Mouse (Mus musculus) CH12.LX (cell line): Measurements from ENCODE around the gene Chst5. TPM values are rescaled to one million over a fixed set of nuclear protein-coding genes. Genes with fewer than 3 reads are reported as not detected.

Experiments used
- DNase-seq: peaks from one replicate; pipeline ENCODE4 v3.0.0-alpha.2; 2013; ENCODE audit errors: extremely low read depth
- H3K27ac ChIP-seq: 2 replicates; pipeline ENCODE4 v1.5.1; 2012; ENCODE audit warnings: low read depth, mild to moderate bottlenecking, control low read depth, moderate library complexity; ENCODE audit not compliant: insufficient read depth
- H3K27me3 ChIP-seq: replicated peaks from 2 replicates; pipeline ENCODE3; 2012; ENCODE audit warnings: inconsistent platforms
- H3K36me3 ChIP-seq, 2 experiments: replicated peaks in 1 of 2; 2 replicates each; pipeline versions ENCODE3 to v1.6.1; 2012; ENCODE audit warnings: inconsistent platforms in 1 of 2, low read length in 1 of 2, mild to moderate bottlenecking in 1 of 2, mixed read lengths in 1 of 2, moderate library complexity in 1 of 2; ENCODE audit not compliant: control insufficient read depth in 1 of 2, insufficient read depth in 1 of 2
- H3K4me1 ChIP-seq, 2 experiments: 2 replicates each; pipeline ENCODE4 v1.6.1; 2012; ENCODE audit warnings: inconsistent platforms in 1 of 2, moderate library complexity in 1 of 2; ENCODE audit not compliant: insufficient read depth in 2 of 2, control insufficient read depth in 1 of 2
- H3K4me2 ChIP-seq: 2 replicates; pipeline ENCODE4 v1.6.1; 2012; ENCODE audit warnings: low read depth, mild to moderate bottlenecking, control low read depth; ENCODE audit not compliant: poor library complexity, insufficient read depth, severe bottlenecking
- H3K4me3 ChIP-seq, 3 experiments: fragments of 150-350 bp in 1 of 3; sonication (generic) in 1 of 3; replicated peaks in 1 of 3; 2 replicates each; pipeline versions ENCODE3 to v1.5.1; 2011 to 2012; ENCODE audit warnings: low read depth in 2 of 3, low read length in 2 of 3, mild to moderate bottlenecking in 2 of 3, moderate library complexity in 2 of 3, control low read depth in 1 of 3, improper control_type of control experiment in 1 of 3, inconsistent platforms in 1 of 3, mixed read lengths in 1 of 3; ENCODE audit not compliant: poor library complexity in 1 of 3
- H3K79me2 ChIP-seq: replicated peaks from 2 replicates; pipeline ENCODE4 v1.6.1; 2012; ENCODE audit warnings: mild to moderate bottlenecking, moderate library complexity; ENCODE audit not compliant: control insufficient read depth, poor library complexity, insufficient read depth, severe bottlenecking; ENCODE audit errors: extremely low read depth
- H3K9ac ChIP-seq: 2 replicates; pipeline ENCODE4 v1.6.1; 2012; ENCODE audit warnings: low read depth, mild to moderate bottlenecking, control low read depth, moderate library complexity; ENCODE audit not compliant: insufficient read depth
- H3K9me3 ChIP-seq: replicated peaks from 2 replicates; pipeline ENCODE3; 2012; ENCODE audit warnings: low read length, inconsistent platforms, mixed read lengths
- CHD2 ChIP-seq: IDR thresholded peaks from 2 replicates; pipeline ENCODE4 v1.6.1; 2011; ENCODE audit warnings: low read length, improper control_type of control experiment
- CTCF ChIP-seq, 2 experiments: IDR thresholded peaks in 1 of 2; conservative IDR thresholded peaks in 1 of 2; 2 replicates each; pipeline ENCODE4 v1.5.1; 2011 to 2012; ENCODE audit warnings: low read depth in 2 of 2, low read length in 2 of 2, improper control_type of control experiment in 1 of 2, inconsistent platforms in 1 of 2, mild to moderate bottlenecking in 1 of 2, moderate library complexity in 1 of 2
- E2F4 ChIP-seq: IDR thresholded peaks from 2 replicates; pipeline ENCODE4 v1.6.1; 2011; ENCODE audit warnings: low read depth, low read length, improper control_type of control experiment; ENCODE audit not compliant: insufficient replicate concordance
- GABPA ChIP-seq: IDR thresholded peaks from 2 replicates; pipeline ENCODE4 v1.6.1; 2012; ENCODE audit warnings: low read depth, low read length, improper control_type of control experiment, inconsistent platforms; ENCODE audit not compliant: insufficient replicate concordance
- IRF4 ChIP-seq: IDR thresholded peaks from 2 replicates; pipeline ENCODE4 v1.6.1; 2014; ENCODE audit warnings: low read depth, mild to moderate bottlenecking, inconsistent platforms, low read length, improper control_type of control experiment
- JUN ChIP-seq: IDR thresholded peaks from 2 replicates; pipeline ENCODE4 v1.6.1; 2011; ENCODE audit warnings: low read depth, mild to moderate bottlenecking, low read length, improper control_type of control experiment, moderate library complexity; ENCODE audit not compliant: insufficient read depth
- JUND ChIP-seq: conservative IDR thresholded peaks from 2 replicates; pipeline ENCODE4 v1.6.1; 2011; ENCODE audit warnings: low read depth, low read length, improper control_type of control experiment
- KAT2A ChIP-seq: IDR thresholded peaks from 2 replicates; pipeline ENCODE4 v1.6.1; 2012; ENCODE audit warnings: low read length, improper control_type of control experiment, inconsistent platforms; ENCODE audit not compliant: insufficient replicate concordance
- MAX ChIP-seq: IDR thresholded peaks from 2 replicates; pipeline ENCODE4 v1.6.1; 2011; ENCODE audit warnings: low read length, improper control_type of control experiment
- MAZ ChIP-seq: IDR thresholded peaks from 2 replicates; pipeline ENCODE4 v1.6.1; 2012; ENCODE audit warnings: low read depth, mild to moderate bottlenecking, inconsistent platforms, low read length, improper control_type of control experiment, moderate library complexity
- MEF2A ChIP-seq: IDR thresholded peaks from 2 replicates; pipeline ENCODE4 v1.6.1; 2014; ENCODE audit warnings: low read depth, mild to moderate bottlenecking, inconsistent platforms, low read length, improper control_type of control experiment, borderline replicate concordance
- NELFE ChIP-seq: IDR thresholded peaks from 2 replicates; pipeline ENCODE4 v1.6.1; 2011; ENCODE audit warnings: low read depth, low read length, improper control_type of control experiment
- NRF1 ChIP-seq: IDR thresholded peaks from 2 replicates; pipeline ENCODE4 v1.6.1; 2014; ENCODE audit warnings: low read depth, mild to moderate bottlenecking, inconsistent platforms, low read length, improper control_type of control experiment, moderate library complexity
- PAX5 ChIP-seq: IDR thresholded peaks from 2 replicates; pipeline ENCODE4 v1.6.1; 2012; ENCODE audit warnings: low read length, inconsistent platforms, mixed read lengths
- POLR2A ChIP-seq: IDR thresholded peaks from 2 replicates; pipeline ENCODE4 v1.6.1; 2011; ENCODE audit warnings: low read depth, mild to moderate bottlenecking, improper control_type of control experiment, low read length
- RAD21 ChIP-seq: IDR thresholded peaks from 2 replicates; pipeline ENCODE4 v1.6.1; 2011; ENCODE audit warnings: low read depth, mild to moderate bottlenecking, low read length, improper control_type of control experiment, moderate library complexity
- SIN3A ChIP-seq: IDR thresholded peaks from 2 replicates; pipeline ENCODE4 v1.6.1; 2012; ENCODE audit warnings: low read length, improper control_type of control experiment, inconsistent platforms
- TBP ChIP-seq: conservative IDR thresholded peaks from 2 replicates; pipeline ENCODE4 v1.6.1; 2011; ENCODE audit warnings: low read depth, low read length, improper control_type of control experiment
- TCF12 ChIP-seq: IDR thresholded peaks from 2 replicates; pipeline ENCODE4 v1.6.1; 2014; ENCODE audit warnings: low read depth, mild to moderate bottlenecking, inconsistent platforms, low read length, improper control_type of control experiment
- UBTF ChIP-seq: IDR thresholded peaks from 2 replicates; pipeline ENCODE4 v1.6.1; 2012; ENCODE audit warnings: low read depth, mild to moderate bottlenecking, inconsistent platforms, low read length, improper control_type of control experiment, moderate library complexity
- ZC3H11A ChIP-seq: IDR thresholded peaks from 2 replicates; pipeline ENCODE4 v1.6.1; 2012; ENCODE audit warnings: low read depth, mild to moderate bottlenecking, inconsistent platforms, low read length, improper control_type of control experiment
- ZMIZ1 ChIP-seq: IDR thresholded peaks from 2 replicates; pipeline ENCODE4 v1.6.1; 2012; ENCODE audit warnings: low read depth, mild to moderate bottlenecking, inconsistent platforms, low read length, improper control_type of control experiment
- ZNF384 ChIP-seq: IDR thresholded peaks from 2 replicates; pipeline ENCODE4 v1.6.1; 2012; ENCODE audit warnings: low read depth, low read length, improper control_type of control experiment, inconsistent platforms
- dilution Hi-C: fragments of 300-500 bp; cut with MboI; formaldehyde crosslinking; loops from 2 replicates; pipeline ENCODE4 v1.14.3; 2020; ENCODE audit warnings: low sequenced_read_pairs; ENCODE audit not compliant: extremely low pct_unique_long_range_greater_than_20kb, extremely low pct_ligation_motif_present
- in situ Hi-C: fragments of 300-500 bp; cut with MboI; formaldehyde crosslinking; loops from 3 replicates; pipeline ENCODE4 v1.14.3; 2019; ENCODE audit warnings: low sequenced_read_pairs, low pct_ligation_motif_present, low pct_unique_long_range_greater_than_20kb, mixed read lengths
- polyA plus RNA-seq: library from polyadenylated mRNA; unstranded; fragments of >175 nt; gene quantifications from 2 replicates; pipeline ENCODE4 v1.2.1, GENCODE M21; 2012; ENCODE audit warnings: low read depth; ENCODE audit not compliant: insufficient read length
- total RNA-seq, 2 experiments: library from RNA; depleted of rRNA; stranded (reverse); fragments of 300-350 nt in 1 of 2; fragments of >200 nt in 1 of 2; gene quantifications; 2 replicates each; pipeline ENCODE4 v1.2.3; 2012 to 2014

Gene Chst5
- total and polyA plus RNA-seq, 3 experiments: not detected

DNA sequence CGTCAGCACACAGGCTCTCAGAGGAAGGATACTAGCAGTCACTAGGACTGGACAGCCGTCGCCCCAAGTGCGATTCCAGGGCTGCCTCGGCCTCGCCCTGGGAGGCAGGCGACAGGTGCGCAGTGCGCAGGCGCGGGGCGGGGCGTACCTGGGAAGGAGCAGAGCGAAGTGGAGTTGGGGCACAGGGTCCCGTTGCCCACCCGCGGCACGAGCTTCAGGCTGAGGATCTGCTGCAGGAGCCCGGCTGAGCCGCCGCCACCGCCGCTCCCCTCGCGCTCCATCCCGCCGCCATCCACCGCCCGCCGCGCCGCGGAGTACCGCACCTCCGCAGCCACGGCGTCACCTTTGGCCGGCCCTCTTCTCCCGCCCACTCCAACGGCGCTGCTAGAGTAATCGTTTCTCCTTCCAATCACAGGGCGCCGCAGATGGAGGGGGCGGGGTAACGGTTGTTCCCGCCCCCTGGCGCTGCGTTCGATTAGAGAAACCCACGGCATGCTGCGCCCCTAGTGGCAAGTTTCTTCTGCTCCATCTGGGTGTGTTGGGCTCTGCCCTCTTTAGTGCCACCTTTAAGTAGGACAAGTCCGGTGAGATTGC is 33.8 kb downstream of the Chst5 start, which contains the start of gene Tmem170:
Tmem170 (minus strand) TSS at position 396 of the 594 bp plus-strand sequence.
- peak; percentile 99 for DNase-seq
- Histone ChIP-seq H3K4me3 (peak within 1 kb of the TSS; percentile 73 to 92 (median 77)), H3K9me3 (no peaks in the 10 kb centered on the region), H3K27ac (no peak within 1 kb of the TSS; the same call in 1 of the 2 replicates), H3K79me2 (no peaks in the 10 kb centered on the region), H3K36me3 (peaks cover 0 to 6% of the 10 kb centered on the region in 2 experiments), H3K27me3 (no peaks in the 10 kb centered on the region), H3K4me1 (peaks cover 4 to 9% of the 10 kb centered on the region in 2 experiments; a peak in 3 of 4 replicates), H3K9ac (peak within 1 kb of the TSS; percentile 57), H3K4me2 (peak within 1 kb of the TSS; percentile 77)
- dilution Hi-C loops (no loop called here), in situ Hi-C loops (loop anchor here (10.0 kb wide), 1 partner anchor 118 kb away; the partner anchor contains the start of gene Adat1)
- peak; percentile 98 for TF ChIP-seq NRF1
- TF ChIP-seq ZNF384: no peak
- TF ChIP-seq NELFE: peak; percentile 66; the same call in 1 of the 2 replicates
- TF ChIP-seq MEF2A: 0 out of 2 replicates have a peak, but pooled peaks have one; percentile 40
- TF ChIP-seq TBP: 0 out of 2 replicates have a peak, but pooled peaks have one; percentile 20
- TF ChIP-seq POLR2A: peak; percentile 74
- TF ChIP-seq CTCF (conservative IDR thresholded peaks at IDR 0.05 in 1 of 2, IDR thresholded peaks at IDR 0.05 in 1 of 2; ENCODE audit: low read depth in 2 of 2, low read length in 2 of 2): peak; percentile 63 to 93
- 0 out of 2 replicates have a peak, but pooled peaks have one; percentile 12 for TF ChIP-seq MAX
- TF ChIP-seq E2F4: 0 out of 2 replicates have a peak, but pooled peaks have one; percentile 60
- TF ChIP-seq IRF4: no peak
- no peak for TF ChIP-seq SIN3A
- no peak for TF ChIP-seq GABPA
- peak; percentile 60 for TF ChIP-seq RAD21
- peak; percentile 73; the same call in 1 of the 2 replicates for TF ChIP-seq ZMIZ1
- 0 out of 2 replicates have a peak, but pooled peaks have one; percentile 2 for TF ChIP-seq MAZ

DNA sequence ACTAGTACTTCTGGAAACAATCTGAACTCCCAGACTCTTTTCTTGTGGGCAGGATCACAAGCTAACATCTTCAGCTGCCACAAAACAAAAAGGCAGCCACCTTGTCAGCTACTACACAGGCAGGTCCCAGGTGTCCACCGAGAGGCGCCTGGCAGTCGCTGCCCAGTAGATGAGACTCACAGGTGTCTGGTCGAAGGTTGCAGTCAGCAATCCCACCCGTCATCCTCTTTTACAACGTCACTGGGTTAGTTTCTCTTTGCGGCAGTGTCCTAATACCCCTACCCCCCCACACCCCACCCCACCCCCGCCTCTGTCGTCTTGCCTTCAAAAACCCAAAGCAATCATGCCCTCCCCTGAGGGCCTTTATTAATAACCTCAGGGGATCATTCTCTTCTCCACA is 34.5 kb downstream of the Chst5 start:
- dilution Hi-C loops: no loop called here
- Histone ChIP-seq H3K4me1 (peaks cover 4 to 9% of the 10 kb centered on the region in 2 experiments; a peak in 3 of 4 replicates), H3K79me2 (no peaks in the 10 kb centered on the region), H3K27me3 (no peaks in the 10 kb centered on the region), H3K36me3 (peaks cover 0 to 6% of the 10 kb centered on the region in 2 experiments), H3K9ac (peak overlapping the region; percentile 57)
- TF ChIP-seq JUN (no peak), POLR2A (no peak), JUND (no peak), RAD21 (no peak), CHD2 (no peak), ZC3H11A (no peak), TCF12 (no peak), TBP (no peak), MAZ (no peak), PAX5 (no peak), UBTF (no peak), KAT2A (no peak), NRF1 (no peak)
- TF ChIP-seq, all 38 proteins: peak for 0
- no peak for DNase-seq
- Histone ChIP-seq H3K4me3 (peak overlapping the region; percentile 73 to 92 (median 77)), H3K9me3 (no peaks in the 10 kb centered on the region), H3K4me2 (peak overlapping the region; percentile 77), H3K27ac (no peak overlapping the region)
- in situ Hi-C loops: loop anchor here (10.0 kb wide), 1 partner anchor 119 kb away; the partner anchor contains the start of gene Adat1
